Mouse (Mus musculus) adrenal gland, postnatal 4 days (tissue): ENCODE data around the gene Gm10377. TPM values are rescaled to one million over a fixed set of nuclear protein-coding genes. Genes with fewer than 3 reads are reported as not detected.
"Not testable (repeated sequence)": the region's sequence is repeated elsewhere in the genome, so short reads cannot be mapped to it uniquely, and the experiment has no call there.

ENCODE experiments used
- DNase-seq, 2 experiments: peaks; one replicate each; pipeline ENCODE4 v3.0.0; 2021 to 2022; ENCODE audit warnings: low spot score in 2 of 2, mixed read lengths in 2 of 2
- long read RNA-seq, 2 experiments: library from polyadenylated mRNA; stranded (forward); transcript quantifications; one replicate each; pipeline ENCODE4 v2.0.0; 2021
- total RNA-seq, 2 experiments: library from RNA; stranded (reverse); gene quantifications; 2 replicates each; pipeline ENCODE4 v1.2.3; 2021

The Gm10377 gene
- total RNA-seq, result not detected
- long read RNA-seq, experiment 1, result 0 reads
- long read RNA-seq, experiment 2, result 0 reads

DNA sequence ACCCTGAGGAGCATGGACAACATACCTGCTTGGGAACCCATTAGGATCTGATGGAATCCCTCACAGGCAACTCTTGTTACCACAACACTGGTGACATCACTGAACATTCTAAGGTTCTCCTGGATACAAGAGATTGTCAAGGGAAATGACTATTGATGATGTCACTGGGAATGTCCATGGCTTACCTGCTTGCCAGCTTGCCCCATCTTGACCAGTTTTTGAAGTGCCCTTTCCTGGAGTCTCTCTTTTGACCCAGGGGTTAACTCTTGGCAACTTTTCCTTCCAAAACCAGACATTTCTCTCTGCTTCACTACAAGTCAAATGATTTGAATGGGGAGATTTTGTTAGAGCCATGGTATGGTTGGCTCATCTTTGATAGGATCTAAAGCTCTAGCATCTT, at the start of gene Gm10377:
Gene Gm10377 (minus strand): TSS at position 101 of the 400 bp plus-strand sequence.
- DNase-seq, result not testable (repeated sequence)

DNA sequence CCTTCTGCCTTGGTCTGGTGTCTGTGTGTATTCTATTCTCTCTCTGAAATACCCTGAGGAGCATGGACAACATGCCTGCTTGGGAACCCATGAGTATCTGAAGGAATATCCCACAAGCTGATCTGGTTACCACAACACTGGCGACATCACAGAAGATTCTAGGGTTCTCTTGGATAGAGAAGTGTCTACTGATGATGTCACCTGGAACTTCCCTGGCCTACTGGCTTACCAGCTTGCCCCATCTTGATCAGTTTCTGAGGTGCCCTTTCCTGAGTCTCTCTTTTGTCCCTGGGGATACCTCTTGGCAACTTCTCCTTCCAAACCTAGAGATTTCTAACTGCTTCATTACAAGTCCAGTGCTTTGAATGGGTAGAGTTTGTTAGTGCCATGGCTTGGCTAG, 29.1 kb downstream of the Gm10377 start, which contains the start of gene Gm3015:
Gene Gm3015 (minus strand): TSS at position 101 of the 400 bp plus-strand sequence.
- DNase-seq, result not testable (repeated sequence)

Other genes with a start within 250 kb of the Gm10377 start
- not detected for gene Gm17124, start 198.1 kb downstream of the Gm10377 start, total RNA-seq
- gene Gm3633, start 156.1 kb downstream of the Gm10377 start, total RNA-seq, result not detected
- gene Gm10378, start 142.0 kb downstream of the Gm10377 start, total RNA-seq, result not detected
- not detected for gene Gm3015, start 29.2 kb downstream of the Gm10377 start, total RNA-seq
- not detected for gene Gm21977, start 55.5 kb upstream of the Gm10377 start, total RNA-seq
- gene Gm8082, start 195.6 kb upstream of the Gm10377 start, total RNA-seq, result not detected
- not detected for gene Gm10376, start 217.6 kb upstream of the Gm10377 start, total RNA-seq